Mouse (Mus musculus): ENCODE data around the gene Hunk.

Gene Hunk

GRCm38 (mm10) chr16:90385688-90386513, at the start of gene Hunk:
Hunk (plus strand) TSS chr16:90386013.
- no peak for DNase-seq (ENCODE audit: extremely low read depth, low read depth)

GRCm38 (mm10) chr16:90339026-90339425, 46.8 kb upstream of the Hunk start:
- no peak for DNase-seq (ENCODE audit: extremely low read depth, low read depth)

- no peak for DNase-seq (ENCODE audit: extremely low read depth, low read depth)
Measured at GRCm38 (mm10) chr16:90341086-90341485, 44.7 kb upstream of the Hunk start.

- no peak for DNase-seq (ENCODE audit: extremely low read depth, low read depth)
Measured at GRCm38 (mm10) chr16:90349700-90350548, 35.9 kb upstream of the Hunk start.

- DNase-seq (ENCODE audit: extremely low read depth, low read depth), result no peak
Measured at GRCm38 (mm10) chr16:90351726-90352125, 34.1 kb upstream of the Hunk start.

GRCm38 (mm10) chr16:90352691-90353090, 33.1 kb upstream of the Hunk start:
- DNase-seq (ENCODE audit: extremely low read depth, low read depth), result no peak

- no peak for DNase-seq (ENCODE audit: extremely low read depth, low read depth)
Measured at GRCm38 (mm10) chr16:90353156-90353555, 32.7 kb upstream of the Hunk start.

GRCm38 (mm10) chr16:90359329-90359728, 26.5 kb upstream of the Hunk start:
- no peak for DNase-seq (ENCODE audit: extremely low read depth, low read depth)

- DNase-seq (ENCODE audit: extremely low read depth, low read depth), result no peak
Measured at GRCm38 (mm10) chr16:90359750-90360149, 26.1 kb upstream of the Hunk start.

GRCm38 (mm10) chr16:90360327-90360726, 25.5 kb upstream of the Hunk start:
- DNase-seq (ENCODE audit: extremely low read depth, low read depth), result no peak

- DNase-seq (ENCODE audit: extremely low read depth, low read depth), result no peak
Measured at GRCm38 (mm10) chr16:90362926-90363325, 22.9 kb upstream of the Hunk start.

GRCm38 (mm10) chr16:90379897-90380296, 5.9 kb upstream of the Hunk start:
- peak; percentile 10 for DNase-seq (ENCODE audit: extremely low read depth, low read depth)

GRCm38 (mm10) chr16:90381633-90382032, 4.2 kb upstream of the Hunk start:
- DNase-seq (ENCODE audit: extremely low read depth, low read depth), result peak; percentile 20

- no peak for DNase-seq (ENCODE audit: extremely low read depth, low read depth)
Measured at GRCm38 (mm10) chr16:90382701-90383280, 3.0 kb upstream of the Hunk start.

- DNase-seq (ENCODE audit: extremely low read depth, low read depth), result no peak
Measured at GRCm38 (mm10) chr16:90384058-90384457, 1.8 kb upstream of the Hunk start.

GRCm38 (mm10) chr16:90384846-90385245, 967 bp upstream of the Hunk start:
- DNase-seq (ENCODE audit: extremely low read depth, low read depth), result no peak

- no peak for DNase-seq (ENCODE audit: extremely low read depth, low read depth)
Measured at GRCm38 (mm10) chr16:90385326-90385687, 506 bp upstream of the Hunk start.

- DNase-seq (ENCODE audit: extremely low read depth, low read depth), result no peak
Measured at GRCm38 (mm10) chr16:90386514-90387160, 824 bp downstream of the Hunk start.

GRCm38 (mm10) chr16:90387161-90387671, 1.4 kb downstream of the Hunk start:
- DNase-seq (ENCODE audit: extremely low read depth, low read depth), result no peak

- no peak for DNase-seq (ENCODE audit: extremely low read depth, low read depth)
Measured at GRCm38 (mm10) chr16:90387961-90388360, 2.1 kb downstream of the Hunk start.

GRCm38 (mm10) chr16:90389103-90389750, 3.4 kb downstream of the Hunk start:
- no peak for DNase-seq (ENCODE audit: extremely low read depth, low read depth)
